Mouse (Mus musculus): ENCODE data around the gene Pdha2. TPM values are rescaled to one million over a fixed set of nuclear protein-coding genes. Genes with fewer than 3 reads are reported as not detected.

Pdha2 gene
- not detected for polyA plus RNA-seq (2017; shearing (Covaris generic))

GRCm38 (mm10) chr3:141212255-141212654, at the start of gene Pdha2:
Gene Pdha2 (minus strand): TSS chr3:141212355.

